Mouse (Mus musculus): ENCODE results near the gene Camk2b.
A peak's percentile ranks its signal among the peaks of the same experiment; 100 is the strongest.
"Not testable (repeated sequence)": the region's sequence is repeated elsewhere in the genome, so short reads cannot be mapped to it uniquely, and the experiment has no call there.

The Camk2b gene

GRCm38 (mm10) chr11:5945096-5945495 is 121.1 kb downstream of the Camk2b start:
- no peak for DNase-seq (ENCODE audit: low read depth, low spot score)

DNA sequence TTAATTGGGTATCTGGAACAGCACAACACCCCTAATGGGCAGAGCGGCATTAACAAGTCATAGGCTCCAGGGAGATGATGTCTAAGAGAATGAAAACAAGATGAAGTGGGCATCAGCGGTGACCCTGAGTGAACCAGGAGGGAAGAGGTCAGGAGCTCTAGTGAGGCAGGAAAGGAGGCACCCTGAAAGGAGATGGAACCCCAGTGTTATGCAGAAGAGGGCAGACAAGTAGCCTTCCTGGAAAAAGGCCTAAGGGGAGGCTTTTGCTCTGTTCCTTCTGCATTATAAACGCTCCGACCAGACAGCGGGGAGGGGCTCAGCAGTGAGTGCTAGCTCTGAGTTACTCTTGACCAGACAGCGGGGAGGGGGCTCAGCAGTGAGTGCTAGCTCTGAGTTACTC is 123.2 kb downstream of the Camk2b start:
- peak; percentile 40 for DNase-seq (ENCODE audit: low read depth, low spot score)

- not testable (repeated sequence) for DNase-seq (ENCODE audit: low read depth, low spot score)
Observed at GRCm38 (mm10) chr11:5934531-5934930, 131.6 kb downstream of the Camk2b start.

DNA sequence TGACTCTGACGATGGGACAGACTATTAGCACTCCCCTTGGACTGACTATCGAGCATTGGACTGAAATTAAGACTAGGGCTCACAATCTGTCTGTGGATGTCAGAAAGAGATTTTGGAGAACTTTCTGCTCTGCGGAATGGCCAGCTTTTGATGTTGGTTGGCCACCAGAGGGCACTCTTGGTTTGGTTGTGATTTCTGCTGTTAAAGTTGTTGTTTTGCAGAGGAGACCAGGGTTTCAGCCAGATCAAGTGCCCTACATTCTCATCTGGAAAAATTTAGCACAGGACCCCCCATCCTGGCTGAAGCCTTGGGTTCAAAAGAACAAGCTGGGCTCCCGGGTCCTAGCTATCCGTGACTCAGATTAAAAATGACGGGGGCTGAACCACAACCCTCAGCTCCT is 134.2 kb downstream of the Camk2b start:
- not testable (repeated sequence) for DNase-seq (ENCODE audit: low read depth, low spot score)

DNA sequence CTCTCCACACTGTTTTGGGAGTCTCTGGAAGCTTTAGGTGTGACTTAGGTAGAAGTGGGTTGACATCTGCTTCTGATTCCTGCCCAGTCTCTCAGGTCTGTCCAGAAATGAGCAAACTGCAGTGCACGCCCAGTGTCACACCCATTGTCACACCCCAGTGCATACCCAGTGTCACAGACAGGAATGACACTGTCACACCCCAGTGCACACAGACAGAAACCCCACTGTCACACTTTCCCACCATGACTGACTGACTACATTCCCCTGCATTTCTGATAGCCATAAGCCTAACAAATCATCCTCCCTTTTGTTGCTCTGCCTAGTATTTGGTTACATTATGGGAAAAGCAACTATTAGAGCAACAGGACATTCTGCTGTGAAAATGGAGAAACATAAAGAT is 135.6 kb downstream of the Camk2b start:
- DNase-seq (ENCODE audit: low read depth, low spot score), result no peak

- no peak for DNase-seq (ENCODE audit: low read depth, low spot score)
Observed at GRCm38 (mm10) chr11:5926696-5927220, 139.4 kb downstream of the Camk2b start.

- DNase-seq (ENCODE audit: low read depth, low spot score), result no peak
Observed at GRCm38 (mm10) chr11:5924699-5925098, 141.5 kb downstream of the Camk2b start.

DNA sequence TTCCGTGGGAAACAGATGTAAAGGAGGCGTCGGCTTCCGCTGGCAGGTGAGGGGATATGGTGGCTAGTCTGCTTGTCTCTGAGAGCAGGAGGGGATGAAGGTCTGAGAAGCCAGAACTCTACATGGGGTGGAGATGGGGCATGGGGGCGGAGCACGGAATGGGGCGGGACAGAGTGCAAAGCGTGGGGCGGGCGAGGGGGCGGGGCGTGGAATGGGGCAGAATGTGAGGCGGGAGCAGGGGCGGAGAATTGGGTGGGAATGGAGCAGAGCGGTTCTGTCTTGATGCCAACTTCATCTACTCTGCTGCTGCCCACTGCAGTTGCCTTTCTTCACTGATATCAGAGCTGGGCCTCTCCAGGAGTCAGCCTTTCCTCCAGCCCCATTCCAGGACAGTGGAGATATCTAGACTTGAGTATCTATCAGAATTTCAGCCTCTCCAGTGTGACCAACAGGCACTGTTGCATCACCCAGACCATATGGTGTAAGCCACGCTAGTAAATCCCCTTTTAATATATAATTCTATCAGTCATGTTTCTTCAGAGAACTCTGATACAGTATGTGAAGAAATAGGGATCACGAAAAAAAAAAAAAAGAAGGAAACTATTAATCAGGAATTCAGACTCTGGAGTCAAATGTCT is 145.7 kb downstream of the Camk2b start:
- no peak for DNase-seq (ENCODE audit: low read depth, low spot score)
